Mouse (Mus musculus): ENCODE measurements around the gene Vmn1r68.

Vmn1r68 gene

DNA sequence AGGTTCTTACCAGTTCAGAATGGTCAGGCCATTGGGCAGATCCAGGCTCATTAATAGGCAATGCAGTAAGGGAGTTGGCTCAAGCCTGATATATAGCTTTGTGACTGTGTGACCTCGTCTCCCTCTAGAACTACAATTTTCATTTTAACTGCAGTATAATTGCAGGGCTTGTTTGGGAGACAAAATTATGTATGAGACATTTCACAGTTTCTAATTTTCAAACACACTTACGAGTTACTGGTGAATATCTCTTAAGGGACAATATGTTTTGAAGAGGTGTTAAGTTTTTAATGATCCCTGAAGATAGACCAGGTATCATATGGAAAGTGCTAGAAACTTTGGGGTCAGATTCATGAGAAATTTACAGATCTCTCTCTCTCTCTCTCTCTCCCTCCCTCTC lies at the start of gene Vmn1r68:
Vmn1r68 (minus strand) TSS at position 101 of the 400 bp plus-strand sequence.
- DNase-seq: no peak

DNA sequence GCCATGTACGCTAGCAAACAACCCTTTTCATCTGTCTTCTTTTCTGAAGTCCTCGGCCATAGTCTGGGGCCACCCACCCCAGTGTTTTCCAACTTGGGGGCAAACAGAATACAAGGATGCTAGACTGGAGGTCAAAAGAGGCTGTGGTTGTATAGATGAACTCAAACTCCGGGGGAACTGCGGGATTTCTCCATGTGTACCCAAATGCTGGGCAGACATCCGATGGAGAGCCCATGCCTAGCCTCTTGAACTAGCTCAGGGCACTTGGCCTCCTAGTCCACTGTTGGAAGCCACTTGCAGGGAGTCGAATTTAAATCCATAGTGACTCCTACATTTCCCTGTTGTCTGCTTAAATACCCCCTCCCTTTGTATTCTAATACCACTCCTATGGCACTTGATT lies 62.7 kb downstream of the Vmn1r68 start:
- no peak for DNase-seq

DNA sequence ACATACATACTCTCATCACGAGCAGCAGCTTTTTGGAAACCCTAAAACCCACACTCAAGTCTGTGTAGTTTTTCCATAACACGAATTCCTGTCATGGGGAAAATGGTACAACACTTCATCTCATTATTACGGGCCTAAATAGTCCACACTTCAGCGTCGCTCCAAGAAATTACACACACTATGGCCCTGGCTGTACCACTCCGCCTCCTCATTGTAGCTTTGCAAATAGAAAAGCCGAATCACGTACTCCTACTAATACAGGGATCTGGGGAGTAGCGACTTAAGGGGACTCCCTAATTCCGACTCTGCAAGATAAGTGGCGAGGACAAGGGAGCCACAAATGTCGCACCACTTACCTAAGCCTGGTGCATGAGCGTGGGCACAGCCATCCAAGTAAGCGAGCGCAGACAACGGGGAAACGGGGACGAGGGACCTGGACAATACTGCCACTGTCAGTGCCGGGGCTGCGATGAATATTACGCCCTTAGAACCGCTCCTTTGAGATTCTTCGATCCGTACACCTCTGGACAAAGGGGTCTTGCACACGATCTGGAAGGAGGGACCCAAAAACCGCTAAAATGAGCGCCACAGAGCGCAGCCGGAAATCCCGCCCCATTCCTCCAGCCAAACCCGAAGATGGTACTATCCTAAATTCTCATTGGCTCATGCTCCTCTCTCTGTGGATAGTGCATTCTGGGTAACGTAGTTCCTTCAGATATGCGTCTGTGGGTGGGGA lies 63.3 kb downstream of the Vmn1r68 start, which contains the start of gene Zik1:
Zik1 (minus strand) TSS at position 609 of the 736 bp plus-strand sequence.
- peak; percentile 35 for DNase-seq

DNA sequence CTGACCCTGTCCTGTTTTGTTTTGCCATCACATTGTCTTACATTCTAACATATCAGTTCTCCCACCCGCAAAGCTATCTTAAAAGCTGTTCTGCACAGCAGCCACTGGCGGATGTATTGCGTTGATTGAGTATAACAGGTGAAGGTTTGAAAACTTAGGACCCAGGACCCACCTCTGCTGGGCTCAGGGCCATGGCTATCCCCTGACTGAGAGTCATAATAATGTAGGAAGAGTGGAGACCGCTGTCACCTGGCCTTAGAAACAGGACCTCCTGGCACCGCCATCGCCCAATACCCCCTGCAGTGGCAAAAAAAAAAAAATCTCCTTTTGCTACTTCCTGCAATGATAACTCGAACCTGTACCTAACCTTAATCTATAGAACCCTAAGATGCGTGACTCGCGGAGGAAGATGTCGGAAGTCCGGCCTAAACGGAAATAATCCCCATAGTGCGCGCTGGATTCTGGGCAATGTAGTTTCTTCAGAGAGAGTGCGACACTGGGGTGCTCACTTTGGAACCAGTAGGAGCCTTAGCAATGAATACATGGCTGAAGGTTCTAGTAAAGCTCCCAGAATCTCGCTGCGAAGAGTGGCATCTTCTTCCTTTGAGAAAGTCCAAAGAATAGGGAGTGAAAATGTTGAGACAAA lies 77.6 kb downstream of the Vmn1r68 start:
- DNase-seq: no peak

DNA sequence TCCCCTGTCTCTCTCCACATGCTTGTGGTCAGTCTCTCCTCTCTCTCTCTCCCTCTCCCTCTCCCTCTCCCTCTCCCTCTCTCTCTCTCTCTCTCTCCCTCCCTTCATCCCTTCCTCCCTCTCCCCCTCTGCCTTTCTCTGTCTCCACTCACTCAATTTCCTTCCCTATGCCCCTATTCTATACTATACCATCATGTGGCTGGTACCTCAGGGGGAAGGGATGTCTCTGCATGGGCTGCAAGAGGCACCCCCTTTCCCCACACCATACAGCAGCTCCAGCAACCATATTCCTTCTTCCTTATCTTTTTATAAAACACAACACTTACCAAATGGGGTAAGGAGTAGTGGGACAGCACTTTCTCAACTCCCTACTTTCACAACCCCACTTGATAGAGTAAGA lies 78.5 kb downstream of the Vmn1r68 start:
- no peak for DNase-seq

DNA sequence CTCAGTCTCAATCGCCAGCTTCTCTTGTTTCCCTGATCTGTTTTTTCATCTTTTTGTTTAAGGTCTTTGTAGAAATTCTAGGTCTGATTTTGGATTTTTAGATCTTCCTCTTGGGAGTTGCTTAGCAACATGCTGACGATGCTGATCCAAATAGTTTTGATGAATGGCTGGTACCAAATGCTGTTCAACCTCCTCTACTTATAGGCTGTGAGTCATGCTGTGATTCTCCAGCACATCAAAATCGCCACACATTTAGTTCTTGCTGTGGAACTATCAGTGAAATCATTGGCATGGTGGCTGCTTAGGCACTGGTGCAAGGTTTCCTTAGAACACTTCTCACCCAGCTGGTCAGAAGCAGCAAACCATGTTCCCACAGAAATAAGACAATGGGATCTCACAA lies 100.1 kb downstream of the Vmn1r68 start:
- no peak for DNase-seq
